Mouse (Mus musculus): Measurements from ENCODE around the gene Plekhs1.

- TF ChIP-seq CTCF (IDR thresholded peaks at IDR 0.05; ENCODE audit: control insufficient read depth, insufficient read depth, low read length) (no peak), POLR2A (IDR thresholded peaks at IDR 0.05; ENCODE audit: borderline replicate concordance, control insufficient read depth, low read depth, low read length) (no peak)
These were observed 9.0 kb upstream of the Plekhs1 start for GRCm38 (mm10) chr19:56452421-56452820.
